Mouse (Mus musculus) heart, embryonic 11.5 days (tissue): Measurements from ENCODE around the gene Plxna4. TPM values are rescaled to one million over a fixed set of nuclear protein-coding genes. Genes with fewer than 3 reads are reported as not detected.

Experiments
- ATAC-seq: fragments of 200-750 bp; cut with Nextera tagmentation; replicated peaks from 2 replicates; pipeline ENCODE4 v1.8.0; 2017; ENCODE audit warnings: moderate library complexity; ENCODE audit not compliant: insufficient number of reproducible peaks, low FRiP score, low TSS enrichment
- H3K27ac ChIP-seq: fragments of 300-500 bp; sonication (generic); 2 replicates; pipeline ENCODE4 v1.5.1; 2014; ENCODE audit warnings: mild to moderate bottlenecking, low read depth, low read length
- H3K27me3 ChIP-seq: fragments of 300-500 bp; sonication (generic); 2 replicates; pipeline ENCODE4 v1.6.1; 2014; ENCODE audit warnings: mild to moderate bottlenecking, low read length, mixed read lengths; ENCODE audit not compliant: control insufficient read depth, insufficient read depth
- H3K36me3 ChIP-seq: fragments of 300-500 bp; sonication (generic); 2 replicates; pipeline ENCODE4 v1.6.1; 2014; ENCODE audit warnings: mild to moderate bottlenecking, low read length, moderate library complexity, mixed read lengths; ENCODE audit not compliant: control insufficient read depth, insufficient read depth
- H3K4me1 ChIP-seq: fragments of 300-500 bp; sonication (generic); 2 replicates; pipeline ENCODE4 v1.6.1; 2014; ENCODE audit warnings: low read length; ENCODE audit not compliant: control insufficient read depth, insufficient read depth
- H3K4me2 ChIP-seq: fragments of 300-500 bp; sonication (generic); 2 replicates; pipeline ENCODE4 v1.6.1; 2014; ENCODE audit warnings: mild to moderate bottlenecking, moderate library complexity
- H3K4me3 ChIP-seq: fragments of 300-500 bp; sonication (generic); 2 replicates; pipeline ENCODE4 v1.5.1; 2014; ENCODE audit warnings: low read depth, low read length
- H3K9ac ChIP-seq: fragments of 300-500 bp; sonication (generic); 2 replicates; pipeline ENCODE4 v1.6.1; 2014; ENCODE audit warnings: mild to moderate bottlenecking, low read depth, low read length, moderate library complexity
- H3K9me3 ChIP-seq: fragments of 300-500 bp; sonication (generic); replicated peaks from 2 replicates; pipeline ENCODE4 v1.6.1; 2016; ENCODE audit warnings: low read length; ENCODE audit not compliant: control insufficient read depth
- WGBS: fragments of 180-500 bp; shearing (Covaris S2); extraction: QIAGEN DNeasy Blood & Tissue Kit; methylation state at CpG from one replicate; pipeline ENCODE4 v1.1.7; 2014; ENCODE audit not compliant: insufficient replicate concordance; 5-methylcytosine and 5-hydroxymethylcytosine counted together
- polyA plus RNA-seq: library from polyadenylated mRNA; unstranded; fragments of >200 nt; fragmentation: Nextera tagmentation; extraction: Ambion mirVana; gene quantifications from 2 replicates; pipeline ENCODE4 v1.2.1, GENCODE M21; 2014

Gene Plxna4
- polyA plus RNA-seq, 1 experiment from 2014 or later = 9.1 TPM

- WGBS = 53% methylated on average over 8 of the region's 8 CpGs
- H3K4me3 ChIP-seq = no peak overlapping the region
- H3K4me1 ChIP-seq = peaks cover 16% of the 10 kb centered on the region
- H3K9ac ChIP-seq = no peak overlapping the region
- H3K27me3 ChIP-seq = no peaks in the 10 kb centered on the region
- H3K36me3 ChIP-seq = no peaks in the 10 kb centered on the region
- H3K4me2 ChIP-seq = peak overlapping the region; percentile 4; the same call in 1 of the 2 replicates
- H3K9me3 ChIP-seq = no peaks in the 10 kb centered on the region
- peak overlapping the region; percentile 12; the same call in 1 of the 2 replicates for H3K27ac ChIP-seq
- no peak for ATAC-seq
Observed at GRCm38 (mm10) chr6:32460400-32460799, 127.6 kb downstream of the Plxna4 start.

GRCm38 (mm10) chr6:32456641-32457040 lies 131.4 kb downstream of the Plxna4 start:
- no peaks in the 10 kb centered on the region for H3K27me3 ChIP-seq
- H3K27ac ChIP-seq = no peak overlapping the region
- no peak overlapping the region for H3K4me3 ChIP-seq
- ATAC-seq = no peak
- 67% methylated on average over 3 of the region's 3 CpGs for WGBS
- no peak overlapping the region for H3K9ac ChIP-seq
- H3K4me1 ChIP-seq = 0 out of 2 replicates have a peak, but pooled peaks cover 8% of the 10 kb centered on the region
- H3K9me3 ChIP-seq = no peaks in the 10 kb centered on the region
- no peaks in the 10 kb centered on the region for H3K36me3 ChIP-seq
- H3K4me2 ChIP-seq = no peak overlapping the region

- Histone ChIP-seq H3K4me2 (no peak overlapping the region), H3K9ac (no peak overlapping the region), H3K4me3 (no peak overlapping the region), H3K27ac (no peak overlapping the region), H3K36me3 (no peaks in the 10 kb centered on the region), H3K4me1 (peaks cover 5% of the 10 kb centered on the region; the same call in 1 of the 2 replicates), H3K27me3 (no peaks in the 10 kb centered on the region), H3K9me3 (no peaks in the 10 kb centered on the region)
- no peak for ATAC-seq
Observed at GRCm38 (mm10) chr6:32451851-32452250, 136.1 kb downstream of the Plxna4 start.

- Histone ChIP-seq H3K4me2 (no peak overlapping the region), H3K27me3 (no peaks in the 10 kb centered on the region), H3K27ac (no peak overlapping the region), H3K36me3 (no peaks in the 10 kb centered on the region), H3K9me3 (no peaks in the 10 kb centered on the region), H3K9ac (no peak overlapping the region), H3K4me3 (no peak overlapping the region), H3K4me1 (peaks cover 16% of the 10 kb centered on the region)
- ATAC-seq = no peak
- 76% methylated on average over 8 of the region's 8 CpGs for WGBS
Observed at GRCm38 (mm10) chr6:32449237-32449963, 138.6 kb downstream of the Plxna4 start.

- Histone ChIP-seq H3K4me3 (no peak overlapping the region), H3K36me3 (no peaks in the 10 kb centered on the region), H3K4me2 (no peak overlapping the region), H3K27ac (no peak overlapping the region), H3K9me3 (no peaks in the 10 kb centered on the region), H3K27me3 (no peaks in the 10 kb centered on the region), H3K4me1 (peaks cover 16% of the 10 kb centered on the region), H3K9ac (no peak overlapping the region)
- ATAC-seq = no peak
- WGBS = 83% methylated on average over 3 of the region's 3 CpGs
Observed at GRCm38 (mm10) chr6:32448787-32449186, 139.2 kb downstream of the Plxna4 start.

- ATAC-seq = no peak
- Histone ChIP-seq H3K4me3 (no peak overlapping the region), H3K4me2 (no peak overlapping the region), H3K27me3 (no peaks in the 10 kb centered on the region), H3K27ac (no peak overlapping the region), H3K9ac (no peak overlapping the region), H3K9me3 (no peaks in the 10 kb centered on the region), H3K4me1 (peaks cover 16% of the 10 kb centered on the region), H3K36me3 (no peaks in the 10 kb centered on the region)
- 77% methylated on average over 4 of the region's 4 CpGs for WGBS
Observed at GRCm38 (mm10) chr6:32446276-32446675, 141.7 kb downstream of the Plxna4 start.

GRCm38 (mm10) chr6:32445246-32445645 lies 142.7 kb downstream of the Plxna4 start:
- Histone ChIP-seq H3K27me3 (no peaks in the 10 kb centered on the region), H3K36me3 (no peaks in the 10 kb centered on the region), H3K9me3 (no peaks in the 10 kb centered on the region), H3K9ac (no peak overlapping the region), H3K4me2 (no peak overlapping the region), H3K27ac (no peak overlapping the region), H3K4me1 (peaks cover 19% of the 10 kb centered on the region), H3K4me3 (no peak overlapping the region)
- no peak for ATAC-seq
- WGBS = 24% methylated on average over 2 of the region's 2 CpGs

GRCm38 (mm10) chr6:32444393-32444792 lies 143.6 kb downstream of the Plxna4 start:
- H3K9ac ChIP-seq = no peak overlapping the region
- H3K9me3 ChIP-seq = no peaks in the 10 kb centered on the region
- no peaks in the 10 kb centered on the region for H3K36me3 ChIP-seq
- no peak overlapping the region for H3K27ac ChIP-seq
- peaks cover 20% of the 10 kb centered on the region for H3K4me1 ChIP-seq
- H3K4me2 ChIP-seq = no peak overlapping the region
- no peak for ATAC-seq
- no peaks in the 10 kb centered on the region for H3K27me3 ChIP-seq
- WGBS = 75% methylated on average over 2 of the region's 2 CpGs
- H3K4me3 ChIP-seq = no peak overlapping the region

GRCm38 (mm10) chr6:32443679-32444078 lies 144.3 kb downstream of the Plxna4 start:
- 76% methylated on average over 1 of the region's 1 CpGs for WGBS
- H3K36me3 ChIP-seq = no peaks in the 10 kb centered on the region
- no peak for ATAC-seq

More at GRCm38 (mm10) chr6:32443679-32444078, 144.3 kb downstream of the Plxna4 start:
- Histone ChIP-seq H3K4me1 (peaks cover 20% of the 10 kb centered on the region), H3K9me3 (no peaks in the 10 kb centered on the region), H3K9ac (no peak overlapping the region), H3K4me2 (no peak overlapping the region), H3K4me3 (no peak overlapping the region), H3K27ac (no peak overlapping the region), H3K27me3 (no peaks in the 10 kb centered on the region)
